In genomic region chr9:21165952-21166451, GRCm38 (mm10) we compare ENCODE assay signal across 8 mouse cellular contexts. TPM values are rescaled to one million over a fixed set of nuclear protein-coding genes. Genes with fewer than 3 reads are reported as not detected.
DNase-seq lines count a peak whose midpoint lies in the region; ATAC-seq and TF ChIP-seq lines count a peak whose summit lies in the region.

No protein-coding gene starts in this region.

- H3K4me2 ChIP-seq in forebrain, embryonic 14.5 days (ENCODE audit: low read length): peak overlapping the region; percentile 59
- peak overlapping the region; percentile 94 for H3K4me2 ChIP-seq in intestine, embryonic 15.5 days (replicated peaks)
- H3K4me2 ChIP-seq in liver, embryonic 13.5 days: peak overlapping the region; percentile 78

- ATAC-seq in forebrain, embryonic 14.5 days: no peak
- ATAC-seq in intestine, embryonic 15.5 days: no peak
- no peak for ATAC-seq in liver, embryonic 13.5 days (ENCODE audit: low read depth)
- ATAC-seq in granulocyte monocyte progenitor cell, adult 5-6 weeks (replicated peaks; ENCODE audit: poor library complexity, severe bottlenecking): no peak

- H3K27me3 ChIP-seq in forebrain, embryonic 14.5 days (replicated peaks; ENCODE audit: control insufficient read depth, insufficient read depth, low read length): peaks cover 56% of the 10 kb centered on the region
- peaks cover 53% of the 10 kb centered on the region for H3K27me3 ChIP-seq in intestine, embryonic 15.5 days (replicated peaks)
- H3K27me3 ChIP-seq in liver, embryonic 13.5 days: peaks cover 61% of the 10 kb centered on the region

- no peak for TF ChIP-seq POLR2A in olfactory bulb, adult 2 months (IDR thresholded peaks at IDR 0.05; ENCODE audit: insufficient read depth, low read depth, low read length)

- H3K9me3 ChIP-seq in forebrain, embryonic 14.5 days (replicated peaks; ENCODE audit: control insufficient read depth, low read length): no peaks in the 10 kb centered on the region
- H3K9me3 ChIP-seq in intestine, embryonic 15.5 days: no peaks in the 10 kb centered on the region
- no peaks in the 10 kb centered on the region for H3K9me3 ChIP-seq in liver, embryonic 13.5 days (replicated peaks)

- H3K36me3 ChIP-seq in forebrain, embryonic 14.5 days (ENCODE audit: control insufficient read depth, insufficient read depth, low read length): no peaks in the 10 kb centered on the region
- no peaks in the 10 kb centered on the region for H3K36me3 ChIP-seq in intestine, embryonic 15.5 days
- H3K36me3 ChIP-seq in liver, embryonic 13.5 days: no peaks in the 10 kb centered on the region

- 1% methylated on average over 39 of the region's 47 CpGs for WGBS in forebrain, embryonic 14.5 days
- WGBS in intestine, embryonic 15.5 days: under 1% methylated on average over 46 of the region's 47 CpGs
- WGBS in liver, embryonic 13.5 days (ENCODE audit: insufficient replicate concordance): 2% methylated on average over 47 of the region's 47 CpGs
- WGBS in olfactory bulb, adult 2 months: 1% methylated on average over 46 of the region's 47 CpGs

- peak overlapping the region; percentile 40 for H3K4me3 ChIP-seq in forebrain, embryonic 14.5 days (ENCODE audit: low read depth, low read length)
- peak overlapping the region; percentile 51 for H3K4me3 ChIP-seq in intestine, embryonic 15.5 days (replicated peaks)
- peak overlapping the region; percentile 59 for H3K4me3 ChIP-seq in liver, embryonic 13.5 days (replicated peaks)
- H3K4me3 ChIP-seq in olfactory bulb, adult 2 months (ENCODE audit: insufficient read depth, low read depth, low read length): peak overlapping the region; percentile 96

- peak; percentile 80; the same call in 1 of the 2 replicates for TF ChIP-seq CTCF in olfactory bulb, adult 2 months (IDR thresholded peaks at IDR 0.05; ENCODE audit: insufficient read depth, low read depth, low read length)

- peak; percentile 73 for DNase-seq in gastrocnemius, postnatal 10 days
- DNase-seq in gastrocnemius, adult 8-10 months (ENCODE audit: low spot score in 2 of 2): no peak
- peak; percentile 60 for DNase-seq in MN1 (ENCODE audit: low spot score)
- no peak for DNase-seq in forebrain, embryonic 14.5 days (ENCODE audit: low spot score)
- DNase-seq in liver, embryonic 13.5 days: no peak

- H3K9ac ChIP-seq in forebrain, embryonic 14.5 days (ENCODE audit: low read length): peak overlapping the region; percentile 56
- peak overlapping the region; percentile 58 for H3K9ac ChIP-seq in intestine, embryonic 15.5 days
- peak overlapping the region; percentile 65 for H3K9ac ChIP-seq in liver, embryonic 13.5 days

- H3K4me1 ChIP-seq in forebrain, embryonic 14.5 days (ENCODE audit: control insufficient read depth, insufficient read depth, low read length): peaks cover 6% of the 10 kb centered on the region; the same call in 1 of the 2 replicates
- peaks cover 40% of the 10 kb centered on the region for H3K4me1 ChIP-seq in intestine, embryonic 15.5 days (replicated peaks)
- peaks cover 71% of the 10 kb centered on the region for H3K4me1 ChIP-seq in liver, embryonic 13.5 days (replicated peaks)
- H3K4me1 ChIP-seq in olfactory bulb, adult 2 months (ENCODE audit: control insufficient read depth, insufficient read depth, low read length): peaks cover 46% of the 10 kb centered on the region

- no peak overlapping the region for H3K27ac ChIP-seq in forebrain, embryonic 14.5 days (ENCODE audit: low read depth, low read length)
- no peak overlapping the region for H3K27ac ChIP-seq in intestine, embryonic 15.5 days
- no peak overlapping the region for H3K27ac ChIP-seq in liver, embryonic 13.5 days
- H3K27ac ChIP-seq in olfactory bulb, adult 2 months (ENCODE audit: insufficient read depth, low read depth, low read length): peak overlapping the region; percentile 97

RNA-seq across cellular contexts. Expression of gene Pde4a, which starts 0.5 kb away (rescaled TPM):
- total RNA-seq in gastrocnemius, postnatal 10 days (2021): 10 to 100 TPM; 22.1 to 23.2 TPM
- total RNA-seq in gastrocnemius, adult 8-10 months (2022): 10 to 100 TPM; 40.7 to 51.5 (median 47.0) TPM
- polyA plus RNA-seq in forebrain, embryonic 14.5 days (2014; fragmentation: Nextera tagmentation; extraction: Ambion mirVana): 17.3 and 22.4 TPM in 2 replicates
- 6.0 and 6.8 TPM in 2 replicates for polyA plus RNA-seq in intestine, embryonic 15.5 days (2015; fragmentation: Nextera tagmentation; extraction: Ambion mirVana)
- 2.0 and 2.1 TPM in 2 replicates for polyA plus RNA-seq in liver, embryonic 13.5 days (2015; fragmentation: Nextera tagmentation; extraction: Ambion mirVana)
- polyA plus RNA-seq in olfactory bulb, adult 2 months (2012; ENCODE audit: insufficient read depth, insufficient read length, low replicate concordance, missing spikeins): not detected in 2 replicates
- total RNA-seq in granulocyte monocyte progenitor cell, adult 5-6 weeks (2014; fragmentation: Nextera tagmentation): 19.9 and 25.7 TPM in 2 replicates
- total RNA-seq in granulocyte monocyte progenitor cell, adult 5-6 weeks (2017): 3.8 and 4.1 TPM in 2 replicates

RNA-seq across cellular contexts. Expression of gene Cdc37, which starts 16.2 kb away (rescaled TPM):
- total RNA-seq in gastrocnemius, postnatal 10 days (2021): 100 to 1,000 TPM; 138 to 151 TPM
- total RNA-seq in gastrocnemius, adult 8-10 months (2022): 100 to 1,000 TPM in 3 of 4 experiments, 10 to 100 TPM in 1; 95.0 to 132 (median 111) TPM
- polyA plus RNA-seq in forebrain, embryonic 14.5 days (2014; fragmentation: Nextera tagmentation; extraction: Ambion mirVana): 222 and 247 TPM in 2 replicates
- polyA plus RNA-seq in intestine, embryonic 15.5 days (2015; fragmentation: Nextera tagmentation; extraction: Ambion mirVana): 276 and 280 TPM in 2 replicates
- polyA plus RNA-seq in liver, embryonic 13.5 days (2015; fragmentation: Nextera tagmentation; extraction: Ambion mirVana): 170 and 200 TPM in 2 replicates
- polyA plus RNA-seq in olfactory bulb, adult 2 months (2012; ENCODE audit: insufficient read depth, insufficient read length, low replicate concordance, missing spikeins): 282 TPM in 1 of 2 replicates, not detected in the other
- 120 and 157 TPM in 2 replicates for total RNA-seq in granulocyte monocyte progenitor cell, adult 5-6 weeks (2014; fragmentation: Nextera tagmentation)
- 285 and 306 TPM in 2 replicates for total RNA-seq in granulocyte monocyte progenitor cell, adult 5-6 weeks (2017)

RNA-seq across cellular contexts. Expression of gene Tyk2, which starts 35.0 kb away (rescaled TPM):
- 1 to 10 TPM; 5.1 to 7.6 TPM for total RNA-seq in gastrocnemius, postnatal 10 days (2021)
- 1 to 10 TPM; 4.9 to 6.0 (median 5.8) TPM for total RNA-seq in gastrocnemius, adult 8-10 months (2022)
- 5.0 and 6.2 TPM in 2 replicates for polyA plus RNA-seq in forebrain, embryonic 14.5 days (2014; fragmentation: Nextera tagmentation; extraction: Ambion mirVana)
- polyA plus RNA-seq in intestine, embryonic 15.5 days (2015; fragmentation: Nextera tagmentation; extraction: Ambion mirVana): 13.6 and 15.7 TPM in 2 replicates
- 6.2 and 7.2 TPM in 2 replicates for polyA plus RNA-seq in liver, embryonic 13.5 days (2015; fragmentation: Nextera tagmentation; extraction: Ambion mirVana)
- polyA plus RNA-seq in olfactory bulb, adult 2 months (2012; ENCODE audit: insufficient read depth, insufficient read length, low replicate concordance, missing spikeins): not detected in 2 replicates
- 27.1 and 28.6 TPM in 2 replicates for total RNA-seq in granulocyte monocyte progenitor cell, adult 5-6 weeks (2014; fragmentation: Nextera tagmentation)
- total RNA-seq in granulocyte monocyte progenitor cell, adult 5-6 weeks (2017): 19.0 and 19.8 TPM in 2 replicates

Comparison
In these comparisons a context has a peak if more than half of its experiments do, and no peak if none do; other contexts are left out.
1. DNase-seq: peak in gastrocnemius, postnatal 10 days (single experiment) and MN1 (single experiment); none in gastrocnemius, adult 8-10 months (0 of 2), forebrain, embryonic 14.5 days (single experiment) and liver, embryonic 13.5 days (single experiment).
2. H3K4me3 ChIP-seq: peak in every context shown above with its lines; median percentile 96 in olfactory bulb, adult 2 months; 59 in liver, embryonic 13.5 days; 51 in intestine, embryonic 15.5 days; 40 in forebrain, embryonic 14.5 days.
3. Peak in every context shown above with its lines, with median percentiles within 50 percentile points of each other: H3K4me2 ChIP-seq and H3K9ac ChIP-seq.